Mouse (Mus musculus) midbrain, embryonic 15.5 days (tissue): ENCODE measurements at regions not wholly inside any gene's neighbourhood (a gene's known extent, or its start where the extent isn't known, plus 50 kb on each side); places are given as distances from the start of the nearest gene placed in this dataset.
"Not testable (repeated sequence)": the region's sequence is repeated elsewhere in the genome, so short reads cannot be mapped to it uniquely, and the experiment has no call there.

ENCODE experiments used
- ATAC-seq: fragments of 200-750 bp; cut with Nextera tagmentation; replicated peaks from 2 replicates; pipeline ENCODE4 v1.8.0; 2017; ENCODE audit warnings: moderate TSS enrichment
- H3K27ac ChIP-seq: fragments of 300-500 bp; sonication (generic); 2 replicates; pipeline ENCODE4 v1.5.1; 2015; ENCODE audit warnings: mild to moderate bottlenecking, inconsistent platforms
- H3K27me3 ChIP-seq: fragments of 300-500 bp; sonication (generic); replicated peaks from 2 replicates; pipeline ENCODE4 v1.6.1; 2015; ENCODE audit warnings: inconsistent platforms
- H3K36me3 ChIP-seq: fragments of 300-500 bp; sonication (generic); replicated peaks from 2 replicates; pipeline ENCODE4 v1.6.1; 2015; ENCODE audit warnings: inconsistent platforms
- H3K4me1 ChIP-seq: fragments of 300-500 bp; sonication (generic); 2 replicates; pipeline ENCODE4 v1.6.1; 2015; ENCODE audit warnings: inconsistent platforms
- H3K4me2 ChIP-seq: fragments of 300-500 bp; sonication (generic); 2 replicates; pipeline ENCODE4 v1.6.1; 2015; ENCODE audit warnings: inconsistent platforms, mild to moderate bottlenecking, moderate library complexity
- H3K4me3 ChIP-seq: fragments of 300-500 bp; sonication (generic); 2 replicates; pipeline ENCODE4 v1.5.1; 2015; ENCODE audit warnings: mild to moderate bottlenecking, inconsistent platforms
- H3K9ac ChIP-seq: fragments of 300-500 bp; sonication (generic); 2 replicates; pipeline ENCODE4 v1.6.1; 2015; ENCODE audit warnings: mild to moderate bottlenecking, inconsistent platforms
- H3K9me3 ChIP-seq: fragments of 300-500 bp; sonication (generic); 2 replicates; pipeline ENCODE4 v1.6.1; 2016; ENCODE audit warnings: inconsistent platforms
- WGBS: fragments of 180-500 bp; shearing (Covaris S2); methylation state at CpG from one replicate; pipeline ENCODE4 v1.1.7; 2015; ENCODE audit warnings: mixed read lengths; 5-methylcytosine and 5-hydroxymethylcytosine counted together

DNA sequence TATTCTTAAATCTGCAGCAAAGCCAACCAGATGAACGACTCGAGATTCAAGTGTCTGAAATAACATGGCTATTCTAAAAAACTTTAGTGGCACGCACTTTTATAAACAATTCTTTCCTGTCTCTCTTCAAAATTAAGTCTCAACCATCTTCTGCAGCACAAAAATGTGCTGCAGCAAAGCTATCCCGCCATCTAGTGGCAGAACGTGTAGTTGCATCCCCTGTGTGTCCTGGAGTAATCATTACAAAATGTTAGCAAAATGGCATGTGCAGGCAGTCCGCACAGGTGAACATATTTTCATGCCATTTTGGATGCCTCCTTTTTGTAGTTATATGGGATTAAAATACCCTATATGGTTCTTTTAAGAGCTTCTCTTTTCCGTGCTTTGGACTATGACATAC, 293.1 kb upstream of the Slc7a14 start:
- Histone ChIP-seq H3K4me2 (no peak overlapping the region), H3K9me3 (no peaks in the 10 kb centered on the region), H3K4me1 (no peaks in the 10 kb centered on the region), H3K27me3 (no peaks in the 10 kb centered on the region), H3K4me3 (no peak overlapping the region), H3K9ac (no peak overlapping the region), H3K36me3 (no peaks in the 10 kb centered on the region), H3K27ac (no peak overlapping the region)
- 23% methylated on average over 7 of the region's 7 CpGs for whole genome bisulfite sequencing
- peak; percentile 70 for ATAC-seq

DNA sequence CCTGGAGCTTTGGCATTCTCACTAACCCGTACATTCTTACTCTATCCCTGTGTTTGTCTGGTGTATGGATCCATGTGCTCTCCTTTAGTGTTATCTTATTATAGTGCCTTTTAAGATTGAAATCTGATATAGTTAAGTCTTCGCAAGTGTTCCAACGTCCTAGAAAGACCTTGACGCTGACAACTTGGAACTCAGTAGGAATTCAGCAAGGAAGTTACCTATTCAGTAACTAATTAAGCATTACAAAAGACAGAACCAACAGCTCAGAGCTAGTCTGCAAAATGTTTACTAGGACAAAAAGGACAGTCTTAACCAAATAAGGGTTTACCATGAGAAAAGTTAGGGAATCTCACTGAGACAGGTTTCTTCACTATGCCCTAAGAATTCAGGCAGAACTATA, 286.4 kb upstream of the Slc7a14 start:
- H3K27me3 ChIP-seq, ATAC-seq, H3K4me1 ChIP-seq, H3K9ac ChIP-seq, H3K4me3 ChIP-seq, H3K27ac ChIP-seq, H3K36me3 ChIP-seq, H3K4me2 ChIP-seq, H3K9me3 ChIP-seq: not testable (repeated sequence)
- WGBS = 76% methylated on average over 4 of the region's 4 CpGs

DNA sequence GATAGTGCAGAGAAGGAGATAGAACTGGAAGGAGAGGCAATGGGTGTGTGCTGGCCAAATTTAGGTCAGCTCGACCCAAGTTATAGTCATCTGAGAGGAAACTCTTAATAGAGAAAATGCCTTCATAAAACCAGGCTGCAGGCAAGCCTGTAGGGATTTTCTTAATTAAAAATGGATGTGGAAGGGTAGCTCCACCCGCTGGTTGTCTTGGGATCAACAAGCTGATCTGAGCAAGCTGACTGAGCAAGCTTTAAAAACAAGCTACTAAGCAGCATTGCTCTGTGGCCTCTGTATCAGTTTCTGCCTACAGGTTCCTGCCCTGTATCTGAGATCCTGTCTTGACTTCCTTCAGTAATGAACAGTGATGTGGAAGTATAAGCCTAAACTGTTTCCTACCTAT, 275.8 kb upstream of the Slc7a14 start:
- Histone ChIP-seq H3K9me3 (no peaks in the 10 kb centered on the region), H3K4me2 (no peak overlapping the region), H3K4me3 (no peak overlapping the region), H3K9ac (no peak overlapping the region), H3K27ac (no peak overlapping the region), H3K27me3 (no peaks in the 10 kb centered on the region), H3K36me3 (no peaks in the 10 kb centered on the region), H3K4me1 (no peaks in the 10 kb centered on the region)
- ATAC-seq = no peak
- WGBS = 54% methylated on average over 2 of the region's 2 CpGs

DNA sequence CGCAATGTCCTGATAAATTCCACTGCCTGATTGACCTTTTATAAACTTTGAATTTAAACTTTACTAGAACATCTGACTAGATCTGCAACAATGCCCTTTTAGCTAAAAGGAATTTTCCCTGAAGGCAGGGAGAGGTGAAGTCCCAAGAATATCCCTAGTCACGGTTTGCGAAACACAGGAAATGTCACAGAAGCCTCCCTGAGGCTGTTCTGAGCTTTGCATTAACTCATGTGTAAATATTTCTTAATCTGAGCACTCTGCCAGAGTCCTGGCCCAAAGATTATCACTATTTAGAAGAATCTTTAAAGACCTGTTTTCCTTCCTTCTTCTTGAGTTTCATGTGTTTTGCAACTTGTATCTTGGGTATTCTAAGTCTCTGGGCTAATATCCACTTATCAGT, 263.7 kb upstream of the Slc7a14 start:
- 93% methylated on average over 3 of the region's 3 CpGs for WGBS
- H3K27ac ChIP-seq = no peak overlapping the region
- H3K4me3 ChIP-seq = no peak overlapping the region
- H3K9ac ChIP-seq = no peak overlapping the region
- H3K36me3 ChIP-seq = no peaks in the 10 kb centered on the region
- no peaks in the 10 kb centered on the region for H3K4me1 ChIP-seq
- peaks cover 8% of the 10 kb centered on the region; the same call in 1 of the 2 replicates for H3K9me3 ChIP-seq
- ATAC-seq = no peak
- no peak overlapping the region for H3K4me2 ChIP-seq
- no peaks in the 10 kb centered on the region for H3K27me3 ChIP-seq
